Mouse (Mus musculus) limb, embryonic 13.5 days (tissue): Measurements from ENCODE around the gene Ccn6. TPM values are rescaled to one million over a fixed set of nuclear protein-coding genes. Genes with fewer than 3 reads are reported as not detected.

Experiments
- ATAC-seq: fragments of 200-750 bp; cut with Nextera tagmentation; 2 replicates; pipeline ENCODE4 v1.8.0; 2017; ENCODE audit warnings: low read depth, moderate number of reproducible peaks, moderate TSS enrichment; ENCODE audit not compliant: low FRiP score
- H3K27ac ChIP-seq: fragments of 300-500 bp; sonication (generic); 2 replicates; pipeline ENCODE4 v1.5.1; 2015; ENCODE audit warnings: inconsistent platforms, mild to moderate bottlenecking, moderate library complexity
- H3K27me3 ChIP-seq: fragments of 300-500 bp; sonication (generic); 2 replicates; pipeline ENCODE4 v1.6.1; 2015; ENCODE audit warnings: mild to moderate bottlenecking, inconsistent platforms
- H3K36me3 ChIP-seq: fragments of 300-500 bp; sonication (generic); 2 replicates; pipeline ENCODE4 v1.6.1; 2015; ENCODE audit warnings: inconsistent platforms, mild to moderate bottlenecking, moderate library complexity
- H3K4me1 ChIP-seq: fragments of 300-500 bp; sonication (generic); 2 replicates; pipeline ENCODE4 v1.6.1; 2015; ENCODE audit warnings: inconsistent platforms
- H3K4me2 ChIP-seq: fragments of 300-500 bp; sonication (generic); replicated peaks from 2 replicates; pipeline ENCODE4 v1.6.1; 2015; ENCODE audit warnings: inconsistent platforms, mild to moderate bottlenecking, moderate library complexity
- H3K4me3 ChIP-seq: fragments of 300-500 bp; sonication (generic); 2 replicates; pipeline ENCODE4 v1.5.1; 2015; ENCODE audit warnings: moderate library complexity, mild to moderate bottlenecking, inconsistent platforms
- H3K9ac ChIP-seq: fragments of 300-500 bp; sonication (generic); 2 replicates; pipeline ENCODE4 v1.6.1; 2015; ENCODE audit warnings: mild to moderate bottlenecking, inconsistent platforms
- H3K9me3 ChIP-seq: fragments of 300-500 bp; sonication (generic); 2 replicates; pipeline ENCODE4 v1.6.1; 2016; ENCODE audit warnings: inconsistent platforms
- WGBS: fragments of 180-500 bp; shearing (Covaris S2); methylation state at CpG from one replicate; pipeline ENCODE4 v1.1.7; 2015; 5-methylcytosine and 5-hydroxymethylcytosine counted together
- polyA plus RNA-seq: library from polyadenylated mRNA; unstranded; fragments of >200 nt; fragmentation: Nextera tagmentation; extraction: Ambion mirVana; gene quantifications from 2 replicates; pipeline ENCODE4 v1.2.1, GENCODE M21; 2015

The Ccn6 gene
- polyA plus RNA-seq, 1 experiment from 2014 or later, result 0.64 TPM

GRCm38 (mm10) chr10:39106935-39107334 lies 56.7 kb downstream of the Ccn6 start:
- no peak for ATAC-seq
- Histone ChIP-seq H3K9me3 (no peaks in the 10 kb centered on the region), H3K4me2 (no peak overlapping the region), H3K27me3 (no peaks in the 10 kb centered on the region), H3K27ac (no peak overlapping the region), H3K4me3 (no peak overlapping the region), H3K4me1 (peaks cover 3% of the 10 kb centered on the region; the same call in 1 of the 2 replicates), H3K36me3 (peaks cover 57% of the 10 kb centered on the region), H3K9ac (no peak overlapping the region)
- WGBS, result 64% methylated on average over 4 of the region's 4 CpGs

DNA sequence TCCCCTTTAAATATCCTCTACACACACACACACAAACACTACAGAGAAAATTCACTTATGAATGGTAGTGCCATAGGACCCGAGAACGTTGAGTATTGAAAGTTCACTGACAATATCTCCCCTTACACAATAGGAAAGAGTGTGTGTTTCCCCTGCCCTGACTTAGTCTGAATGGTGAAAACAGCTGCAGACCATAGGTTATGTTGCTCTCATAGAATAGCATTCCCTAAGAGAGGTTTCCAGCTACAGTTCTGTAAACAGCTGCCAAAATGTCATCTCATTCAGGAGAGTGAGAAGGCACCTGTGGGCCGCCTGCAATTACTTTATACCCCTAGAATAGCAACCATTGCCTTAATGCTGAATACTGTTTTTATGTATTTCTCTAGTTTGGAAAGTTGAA lies 57.2 kb downstream of the Ccn6 start:
- H3K9ac ChIP-seq, result no peak overlapping the region
- no peak overlapping the region for H3K4me3 ChIP-seq
- no peaks in the 10 kb centered on the region for H3K9me3 ChIP-seq
- WGBS, result 56% methylated on average over 3 of the region's 3 CpGs
- no peak overlapping the region for H3K27ac ChIP-seq
- H3K4me1 ChIP-seq, result peaks cover 3% of the 10 kb centered on the region; the same call in 1 of the 2 replicates
- peaks cover 54% of the 10 kb centered on the region for H3K36me3 ChIP-seq
- no peak; the same call in 1 of the 2 replicates for ATAC-seq
- H3K4me2 ChIP-seq, result no peak overlapping the region
- H3K27me3 ChIP-seq, result no peaks in the 10 kb centered on the region

DNA sequence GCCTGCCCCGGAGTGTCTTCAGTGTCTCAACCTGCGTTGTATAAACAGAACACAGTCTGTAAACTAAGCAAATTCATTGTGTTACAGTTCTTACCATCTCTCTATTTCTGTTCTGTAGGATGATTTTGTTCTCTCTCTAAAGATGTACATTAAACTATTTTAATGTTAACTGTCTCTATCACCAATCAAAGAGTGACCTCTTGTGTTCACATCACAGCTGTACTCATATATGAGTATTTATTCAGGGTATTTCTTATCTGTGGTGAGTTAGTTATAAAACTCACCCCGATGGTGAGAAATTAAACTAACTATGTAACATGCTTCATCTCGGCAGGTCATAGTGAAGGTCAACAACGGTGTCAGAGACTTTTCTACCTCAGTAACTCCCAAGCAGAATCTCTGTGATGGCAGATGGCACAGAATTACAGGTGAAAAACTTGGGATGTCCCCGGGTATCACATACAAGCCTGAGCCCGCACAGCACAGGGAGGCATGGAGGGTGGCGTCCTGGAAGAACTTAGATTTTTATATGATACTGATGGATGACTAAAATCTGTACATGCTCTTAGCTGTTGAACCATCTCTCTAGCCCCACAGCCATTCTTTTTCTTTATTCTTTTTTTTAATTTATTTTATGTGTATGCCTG lies 58.7 kb downstream of the Ccn6 start:
- WGBS, result 92% methylated on average over 8 of the region's 8 CpGs
- peaks cover 45% of the 10 kb centered on the region for H3K36me3 ChIP-seq
- no peak for ATAC-seq

More for the DNA sequence above, 58.7 kb downstream of the Ccn6 start:
- Histone ChIP-seq H3K27ac (no peak overlapping the region), H3K4me2 (no peak overlapping the region), H3K9me3 (no peaks in the 10 kb centered on the region), H3K4me3 (no peak overlapping the region), H3K9ac (no peak overlapping the region), H3K4me1 (peaks cover 3% of the 10 kb centered on the region; the same call in 1 of the 2 replicates), H3K27me3 (no peaks in the 10 kb centered on the region)

Other genes with a start within 250 kb of the Ccn6 start
- gene Lama4, start 198.3 kb downstream of the Ccn6 start, polyA plus RNA-seq, result 55.3 and 62.0 TPM in 2 replicates
- 13.5 and 14.7 TPM in 2 replicates for gene Fam229b, start 29.9 kb downstream of the Ccn6 start, polyA plus RNA-seq
- gene Tube1, start 29.8 kb downstream of the Ccn6 start, polyA plus RNA-seq, result 17.3 and 18.8 TPM in 2 replicates
- 28.0 and 29.6 TPM in 2 replicates for gene Fyn, start 205.1 kb upstream of the Ccn6 start, polyA plus RNA-seq